Mouse (Mus musculus) limb, embryonic 14.5 days (tissue): ENCODE results near the gene Arhgap22. TPM values are rescaled to one million over a fixed set of nuclear protein-coding genes. Genes with fewer than 3 reads are reported as not detected.

Experiments
- ATAC-seq: fragments of 200-750 bp; cut with Nextera tagmentation; 2 replicates; pipeline ENCODE4 v1.8.0; 2017; ENCODE audit warnings: low read depth, moderate number of reproducible peaks, moderate TSS enrichment; ENCODE audit not compliant: low FRiP score
- DNase-seq: peaks from one replicate; pipeline ENCODE4 v3.0.0-alpha.2; 2015; ENCODE audit warnings: low spot score
- H3K27ac ChIP-seq: fragments of 300-500 bp; sonication (generic); replicated peaks from 2 replicates; pipeline ENCODE4 v1.5.1; 2014; ENCODE audit warnings: low read depth, mild to moderate bottlenecking, low read length, moderate library complexity, mixed read lengths
- H3K27me3 ChIP-seq: fragments of 300-500 bp; sonication (generic); 2 replicates; pipeline ENCODE4 v1.6.1; 2014; ENCODE audit warnings: low read length, mixed read lengths; ENCODE audit not compliant: control insufficient read depth, insufficient read depth
- H3K36me3 ChIP-seq: fragments of 300-500 bp; sonication (generic); 2 replicates; pipeline ENCODE4 v1.6.1; 2014; ENCODE audit warnings: mild to moderate bottlenecking, low read length, moderate library complexity, mixed read lengths; ENCODE audit not compliant: control insufficient read depth, insufficient read depth
- H3K4me1 ChIP-seq: fragments of 300-500 bp; sonication (generic); 2 replicates; pipeline ENCODE4 v1.6.1; 2014; ENCODE audit warnings: antibody characterized with exemption, low read length, mixed read lengths; ENCODE audit not compliant: control insufficient read depth, insufficient read depth
- H3K4me2 ChIP-seq: fragments of 300-500 bp; sonication (generic); replicated peaks from 2 replicates; pipeline ENCODE4 v1.6.1; 2014; ENCODE audit warnings: low read depth, mild to moderate bottlenecking, low read length, moderate library complexity; ENCODE audit not compliant: severe bottlenecking
- H3K4me3 ChIP-seq: fragments of 300-500 bp; sonication (generic); replicated peaks from 2 replicates; pipeline ENCODE4 v1.5.1; 2014; ENCODE audit warnings: low read length
- H3K9ac ChIP-seq: fragments of 300-500 bp; sonication (generic); 2 replicates; pipeline ENCODE4 v1.6.1; 2014; ENCODE audit warnings: mild to moderate bottlenecking, low read depth, low read length, moderate library complexity; ENCODE audit not compliant: severe bottlenecking
- H3K9me3 ChIP-seq: fragments of 300-500 bp; sonication (generic); 2 replicates; pipeline ENCODE4 v1.6.1; 2016; ENCODE audit warnings: low read length; ENCODE audit not compliant: control insufficient read depth
- POLR2A ChIP-seq: fragments of 200-500 bp; IDR thresholded peaks from 2 replicates; pipeline ENCODE4 v1.8.0; 2012; ENCODE audit warnings: inconsistent platforms, mild to moderate bottlenecking, moderate library complexity, borderline replicate concordance; ENCODE audit not compliant: insufficient read depth, insufficient read length; ENCODE audit errors: extremely low read depth
- WGBS: fragments of 180-500 bp; shearing (Covaris S2); extraction: QIAGEN DNeasy Blood & Tissue Kit; methylation state at CpG from one replicate; pipeline ENCODE4 v1.1.7; 2014; 5-methylcytosine and 5-hydroxymethylcytosine counted together
- polyA plus RNA-seq, 2 experiments: library from polyadenylated mRNA; depleted of rRNA in 1 of 2; stranded (reverse) in 1 of 2; unstranded in 1 of 2; fragments of >200 nt; fragmentation: Nextera tagmentation in 1 of 2; extraction: Ambion mirVana in 1 of 2; gene quantifications; 2 replicates each; pipeline versions ENCODE4 v1.2.1 to v1.2.3; 2012 to 2014

Gene Arhgap22
- polyA plus RNA-seq, 2 experiments, result 4.8 to 5.3 TPM

DNA sequence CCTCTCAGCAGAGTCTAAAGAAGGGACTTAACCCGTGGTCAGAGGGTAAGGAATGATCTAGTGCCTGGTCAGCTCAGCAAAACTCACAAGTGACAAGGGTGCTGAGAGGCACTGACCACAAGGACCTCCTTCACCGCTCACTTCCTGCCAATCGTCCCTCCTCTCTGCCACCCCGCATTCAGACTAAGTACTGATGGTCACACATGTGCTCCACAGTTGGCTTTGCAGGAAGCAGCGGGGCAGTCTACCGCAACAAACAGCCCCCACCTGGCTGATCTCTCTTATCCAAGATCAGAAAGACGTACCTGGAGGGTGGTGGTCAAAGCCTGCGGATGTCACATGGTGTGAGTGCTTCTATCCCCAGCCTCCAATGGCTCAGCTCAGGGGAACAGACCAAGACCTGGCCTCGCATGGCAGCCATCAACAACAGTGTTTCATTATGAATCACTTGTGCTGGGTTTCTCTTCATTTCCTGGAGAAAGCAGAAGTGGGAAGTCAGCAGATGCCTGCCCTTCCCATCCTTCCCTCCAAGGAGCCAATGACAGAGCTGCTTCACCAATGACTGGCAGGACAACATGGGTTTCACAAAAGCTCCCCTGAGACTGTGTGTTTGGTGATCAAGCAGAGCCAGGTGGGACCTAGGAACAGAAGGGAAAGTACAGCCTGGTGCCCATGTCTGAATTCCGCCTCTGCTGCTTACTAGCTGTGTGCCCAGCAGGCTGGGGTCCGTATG is 28.6 kb upstream of the Arhgap22 start, which contains the start of gene Wdfy4:
TSS of gene Wdfy4 (minus strand) at position 441 of the 733 bp plus-strand sequence.
- no peak within 1 kb of the TSS for H3K4me2 ChIP-seq
- H3K36me3 ChIP-seq, result no peaks in the 10 kb centered on the region
- H3K4me1 ChIP-seq, result no peaks in the 10 kb centered on the region
- no peak within 1 kb of the TSS for H3K27ac ChIP-seq
- no peak within 1 kb of the TSS for H3K9ac ChIP-seq
- no peaks in the 10 kb centered on the region for H3K9me3 ChIP-seq
- no peak within 1 kb of the TSS for H3K4me3 ChIP-seq
- TF ChIP-seq POLR2A, result no peak
- DNase-seq, result no peak
- H3K27me3 ChIP-seq, result no peaks in the 10 kb centered on the region
- WGBS, result 84% methylated on average over 11 of the region's 11 CpGs
- ATAC-seq, result no peak

DNA sequence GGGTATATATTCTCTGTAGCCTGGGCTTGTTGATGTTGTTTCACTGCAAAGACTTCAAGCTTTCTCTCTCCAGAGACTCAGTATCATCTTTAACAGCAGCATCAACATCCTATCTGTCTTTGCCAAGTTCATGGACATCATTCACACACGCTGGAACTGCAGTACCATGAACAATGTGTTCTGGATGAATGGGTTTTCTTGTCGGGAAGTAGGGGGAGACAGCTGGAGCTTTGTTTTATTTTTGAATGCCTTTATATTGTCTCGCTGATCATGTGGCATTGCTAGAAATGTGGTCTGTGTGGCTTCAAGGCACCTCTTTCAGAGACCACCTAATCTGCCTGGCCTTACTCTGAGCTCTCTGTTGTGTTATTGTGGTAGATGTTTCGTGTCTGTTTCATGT is 26.6 kb upstream of the Arhgap22 start:
- Histone ChIP-seq H3K9ac (no peak overlapping the region), H3K27ac (no peak overlapping the region), H3K4me2 (no peak overlapping the region), H3K4me1 (no peaks in the 10 kb centered on the region), H3K36me3 (no peaks in the 10 kb centered on the region), H3K4me3 (no peak overlapping the region), H3K27me3 (no peaks in the 10 kb centered on the region), H3K9me3 (no peaks in the 10 kb centered on the region)
- no peak for TF ChIP-seq POLR2A
- 66% methylated on average over 4 of the region's 4 CpGs for WGBS
- no peak for DNase-seq
- ATAC-seq, result no peak

DNA sequence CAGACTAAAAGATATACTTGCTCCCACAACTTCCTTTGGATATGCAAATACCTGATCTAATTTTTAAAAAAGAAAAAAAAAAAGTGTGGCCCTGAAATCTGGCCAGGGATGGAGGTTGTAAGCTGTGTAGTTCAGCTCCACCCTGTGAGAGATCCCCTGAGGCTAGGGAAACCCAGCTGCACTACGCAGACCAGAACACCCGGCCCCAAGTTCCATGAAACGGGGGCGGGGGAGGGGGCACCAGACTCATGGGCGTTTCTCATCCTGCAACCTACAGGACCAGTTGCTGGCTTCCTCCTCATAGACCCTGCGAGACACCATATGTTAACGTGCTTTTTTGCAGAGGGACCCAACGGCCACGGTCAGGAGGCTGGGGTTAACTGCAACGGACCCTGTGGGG is 24.6 kb upstream of the Arhgap22 start:
- H3K4me3 ChIP-seq, result no peak overlapping the region
- H3K4me2 ChIP-seq, result no peak overlapping the region
- H3K27me3 ChIP-seq, result no peaks in the 10 kb centered on the region
- DNase-seq (no peak), ATAC-seq (no peak)
- H3K9me3 ChIP-seq, result no peaks in the 10 kb centered on the region
- 51% methylated on average over 10 of the region's 10 CpGs for WGBS
- no peak for TF ChIP-seq POLR2A
- H3K36me3 ChIP-seq, result no peaks in the 10 kb centered on the region
- H3K9ac ChIP-seq, result no peak overlapping the region
- no peaks in the 10 kb centered on the region for H3K4me1 ChIP-seq
- H3K27ac ChIP-seq, result no peak overlapping the region

DNA sequence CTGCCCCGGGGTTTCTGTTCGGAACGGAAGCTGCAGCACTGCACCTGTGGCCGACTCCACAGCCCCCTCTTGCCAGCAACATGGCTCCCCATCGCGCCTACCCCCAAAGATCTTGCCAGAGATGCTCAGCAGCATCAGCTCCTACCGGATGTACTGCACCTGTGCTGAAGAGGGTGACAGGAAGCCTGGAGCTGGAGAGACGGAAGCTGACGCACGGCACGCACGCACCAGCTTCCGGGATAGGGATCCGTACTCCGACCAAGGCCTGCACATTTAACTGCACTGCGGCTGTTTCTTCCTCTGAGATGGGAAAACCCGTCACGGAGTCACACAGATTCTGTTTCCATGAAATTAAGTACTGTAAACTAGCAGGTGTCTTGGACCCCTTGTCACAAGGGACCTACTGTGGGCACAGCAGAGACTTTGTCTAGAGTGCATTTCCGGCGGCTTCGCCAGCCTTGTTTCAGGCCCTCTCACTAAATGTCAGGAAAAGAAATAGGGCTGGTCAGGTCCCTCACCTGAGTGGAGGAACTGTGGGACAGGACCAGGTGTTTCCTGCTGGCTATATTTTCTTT is 23.9 kb upstream of the Arhgap22 start:
- no peak overlapping the region for H3K4me2 ChIP-seq
- H3K9me3 ChIP-seq, result no peaks in the 10 kb centered on the region
- WGBS, result 93% methylated on average over 21 of the region's 21 CpGs
- no peak overlapping the region for H3K4me3 ChIP-seq
- no peaks in the 10 kb centered on the region for H3K36me3 ChIP-seq
- H3K4me1 ChIP-seq, result no peaks in the 10 kb centered on the region
- H3K27me3 ChIP-seq, result no peaks in the 10 kb centered on the region
- no peak overlapping the region for H3K27ac ChIP-seq
- no peak for DNase-seq
- no peak overlapping the region for H3K9ac ChIP-seq
- ATAC-seq, result no peak
- no peak for TF ChIP-seq POLR2A

DNA sequence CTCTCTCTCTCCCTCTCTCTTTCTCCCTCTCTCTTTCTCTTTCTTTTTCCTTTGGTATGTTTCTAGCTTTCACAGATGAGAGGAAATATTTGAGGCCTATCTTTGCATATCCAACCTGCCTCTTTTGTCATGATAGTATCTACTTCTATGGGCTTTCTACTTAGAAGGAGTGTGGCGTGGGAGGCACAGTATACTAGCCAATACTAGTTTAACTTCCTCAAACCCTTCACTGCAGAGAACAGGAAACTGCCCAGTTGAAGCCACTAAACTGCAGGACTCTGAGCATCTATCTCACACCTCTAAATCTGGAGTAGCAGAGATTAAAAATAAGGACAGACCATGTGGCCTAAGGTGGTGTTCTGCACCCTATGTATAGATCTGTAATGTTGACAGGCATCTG is 23.2 kb upstream of the Arhgap22 start:
- 59% methylated on average over 1 of the region's 1 CpGs for WGBS
- no peak for TF ChIP-seq POLR2A
- DNase-seq, result no peak
- Histone ChIP-seq H3K4me1 (no peaks in the 10 kb centered on the region), H3K27me3 (no peaks in the 10 kb centered on the region), H3K36me3 (no peaks in the 10 kb centered on the region), H3K4me3 (no peak overlapping the region), H3K9ac (no peak overlapping the region), H3K4me2 (no peak overlapping the region), H3K9me3 (no peaks in the 10 kb centered on the region), H3K27ac (no peak overlapping the region)
- ATAC-seq, result no peak

DNA sequence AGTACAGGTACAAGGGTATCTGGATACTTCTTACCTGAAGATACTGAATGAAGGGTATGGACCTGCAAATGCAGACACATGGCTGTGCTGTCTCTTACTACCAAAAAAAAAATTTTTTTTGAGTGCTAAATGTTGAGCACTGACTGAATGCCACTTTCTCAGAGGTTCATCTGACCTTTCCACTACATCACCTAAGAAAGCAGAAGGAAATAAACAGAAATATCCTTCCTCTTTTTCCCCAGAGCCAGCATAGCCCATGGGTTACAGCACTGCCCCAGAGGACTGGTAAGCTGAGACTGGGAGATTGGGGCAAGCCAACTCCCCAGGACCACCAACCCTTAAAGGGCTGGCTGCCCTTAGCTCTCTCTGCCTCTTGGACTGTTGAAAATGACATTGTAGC is 20.1 kb upstream of the Arhgap22 start:
- Histone ChIP-seq H3K9me3 (no peaks in the 10 kb centered on the region), H3K36me3 (no peaks in the 10 kb centered on the region), H3K4me1 (no peaks in the 10 kb centered on the region), H3K27me3 (no peaks in the 10 kb centered on the region), H3K9ac (no peak overlapping the region), H3K4me3 (no peak overlapping the region), H3K27ac (no peak overlapping the region), H3K4me2 (no peak overlapping the region)
- no peak for ATAC-seq
- DNase-seq, result no peak
- TF ChIP-seq POLR2A, result no peak
